Mouse (Mus musculus) intestine, postnatal 0 days (tissue): Measurements from ENCODE around the gene Gimap9. TPM values are rescaled to one million over a fixed set of nuclear protein-coding genes. Genes with fewer than 3 reads are reported as not detected.

Source experiments
- ATAC-seq: fragments of 200-750 bp; cut with Nextera tagmentation; 2 replicates; pipeline ENCODE4 v1.8.0; 2017; ENCODE audit warnings: mild to moderate bottlenecking, moderate TSS enrichment, moderate library complexity
- H3K27ac ChIP-seq: fragments of 300-500 bp; sonication (generic); 2 replicates; pipeline ENCODE4 v1.5.1; 2014; ENCODE audit warnings: mild to moderate bottlenecking, low read depth, low read length, moderate library complexity
- H3K27me3 ChIP-seq: fragments of 300-500 bp; sonication (generic); replicated peaks from 2 replicates; pipeline ENCODE4 v1.6.1; 2014; ENCODE audit warnings: low read length, mixed read lengths; ENCODE audit not compliant: control insufficient read depth, insufficient read depth
- H3K36me3 ChIP-seq: fragments of 300-500 bp; sonication (generic); 2 replicates; pipeline ENCODE4 v1.6.1; 2014; ENCODE audit warnings: mild to moderate bottlenecking, moderate library complexity; ENCODE audit not compliant: control insufficient read depth, insufficient read depth
- H3K4me1 ChIP-seq: fragments of 300-500 bp; sonication (generic); replicated peaks from 2 replicates; pipeline ENCODE4 v1.6.1; 2014; ENCODE audit warnings: antibody characterized with exemption, low read length, mixed read lengths; ENCODE audit not compliant: control insufficient read depth, insufficient read depth
- H3K4me2 ChIP-seq: fragments of 300-500 bp; sonication (generic); replicated peaks from 2 replicates; pipeline ENCODE4 v1.6.1; 2014; ENCODE audit warnings: low read depth, mild to moderate bottlenecking, moderate library complexity
- H3K4me3 ChIP-seq: fragments of 300-500 bp; sonication (generic); 2 replicates; pipeline ENCODE4 v1.5.1; 2014; ENCODE audit warnings: low read depth, low read length
- H3K9ac ChIP-seq: fragments of 300-500 bp; sonication (generic); 2 replicates; pipeline ENCODE4 v1.6.1; 2014; ENCODE audit warnings: mild to moderate bottlenecking, low read depth, low read length
- H3K9me3 ChIP-seq: fragments of 300-500 bp; sonication (generic); 2 replicates; pipeline ENCODE4 v1.6.1; 2016; ENCODE audit warnings: mixed run types; ENCODE audit not compliant: control insufficient read depth
- CTCF ChIP-seq: sonication (generic); IDR thresholded peaks from 2 replicates; pipeline ENCODE4 v1.5.1; 2016; ENCODE audit warnings: low read depth, mild to moderate bottlenecking, control low read depth, antibody characterized with exemption, moderate library complexity
- WGBS: fragments of 180-500 bp; shearing (Covaris S2); extraction: QIAGEN DNeasy Blood & Tissue Kit; methylation state at CpG from one replicate; pipeline ENCODE4 v1.1.7; 2014; 5-methylcytosine and 5-hydroxymethylcytosine counted together
- polyA plus RNA-seq: library from polyadenylated mRNA; unstranded; fragments of >200 nt; fragmentation: Nextera tagmentation; extraction: Ambion mirVana; gene quantifications from 2 replicates; pipeline ENCODE4 v1.2.1, GENCODE M21; 2015

Gimap9 gene
- polyA plus RNA-seq, 1 experiment from 2014 or later: 9.9 TPM

GRCm38 (mm10) chr6:48725476-48725875, 49.5 kb downstream of the Gimap9 start:
- Histone ChIP-seq H3K4me2 (no peak overlapping the region), H3K9me3 (no peaks in the 10 kb centered on the region), H3K36me3 (no peaks in the 10 kb centered on the region), H3K4me1 (no peaks in the 10 kb centered on the region), H3K27ac (no peak overlapping the region), H3K4me3 (no peak overlapping the region), H3K9ac (no peak overlapping the region), H3K27me3 (no peaks in the 10 kb centered on the region)
- no peak for ATAC-seq
- no peak for TF ChIP-seq CTCF
- 0% methylated on average over 1 of the region's 1 CpGs for WGBS

GRCm38 (mm10) chr6:48727761-48728160, 51.8 kb downstream of the Gimap9 start:
- Histone ChIP-seq H3K27me3 (no peaks in the 10 kb centered on the region), H3K4me1 (no peaks in the 10 kb centered on the region), H3K9ac (no peak overlapping the region), H3K9me3 (no peaks in the 10 kb centered on the region), H3K4me3 (no peak overlapping the region), H3K27ac (no peak overlapping the region), H3K4me2 (no peak overlapping the region), H3K36me3 (no peaks in the 10 kb centered on the region)
- no peak for TF ChIP-seq CTCF
- no peak for ATAC-seq
- 89% methylated on average over 5 of the region's 5 CpGs for WGBS

Other genes with a start within 250 kb of the Gimap9 start
- gene Zfp467, start 230.3 kb upstream of the Gimap9 start, polyA plus RNA-seq: 18.9 and 19.3 TPM in 2 replicates
- gene Sspo, start 227.9 kb upstream of the Gimap9 start, polyA plus RNA-seq: 0.61 and 0.74 TPM in 2 replicates
- 23.7 and 23.8 TPM in 2 replicates for gene Atp6v0e2, start 138.5 kb upstream of the Gimap9 start, polyA plus RNA-seq
- gene Lrrc61, start 121.3 kb upstream of the Gimap9 start, polyA plus RNA-seq: 7.6 and 9.5 TPM in 2 replicates
- 154 and 162 TPM in 2 replicates for gene Rarres2, start 103.3 kb upstream of the Gimap9 start, polyA plus RNA-seq
- not detected in 2 replicates for gene Gm45021, start 86.5 kb upstream of the Gimap9 start, polyA plus RNA-seq
- gene Repin1, start 82.2 kb upstream of the Gimap9 start, polyA plus RNA-seq: 11.3 and 12.0 TPM in 2 replicates
- gene Gm44965, start 82.2 kb upstream of the Gimap9 start, polyA plus RNA-seq: not detected in 2 replicates
- gene Zfp775, start 74.1 kb upstream of the Gimap9 start, polyA plus RNA-seq: 2.2 TPM in 2 replicates
- 0.55 and 0.63 TPM in 2 replicates for gene AI854703, start 49.4 kb upstream of the Gimap9 start, polyA plus RNA-seq
- gene Gimap8, start 28.9 kb upstream of the Gimap9 start, polyA plus RNA-seq: 1.1 and 1.2 TPM in 2 replicates
- 9.6 and 11.3 TPM in 2 replicates for gene Gimap4, start 8.4 kb downstream of the Gimap9 start, polyA plus RNA-seq
- 13.6 and 15.8 TPM in 2 replicates for gene Gimap6, start 32.1 kb downstream of the Gimap9 start, polyA plus RNA-seq
- 1.3 and 2.3 TPM in 2 replicates for gene Gm28053, start 42.5 kb downstream of the Gimap9 start, polyA plus RNA-seq
- gene Gimap7, start 42.5 kb downstream of the Gimap9 start, polyA plus RNA-seq: 0.09 and 0.16 TPM in 2 replicates
- gene Gimap1, start 62.9 kb downstream of the Gimap9 start, polyA plus RNA-seq: 15.2 and 17.8 TPM in 2 replicates
- gene Gimap5, start 70.1 kb downstream of the Gimap9 start, polyA plus RNA-seq: 8.4 and 10.6 TPM in 2 replicates
- 0.58 and 0.64 TPM in 2 replicates for gene Gimap3, start 94.7 kb downstream of the Gimap9 start, polyA plus RNA-seq
- 180 and 193 TPM in 2 replicates for gene Tmem176a, start 164.8 kb downstream of the Gimap9 start, polyA plus RNA-seq
- gene Tmem176b, start 165.4 kb downstream of the Gimap9 start, polyA plus RNA-seq: 319 and 320 TPM in 2 replicates
- gene Aoc1, start 196.8 kb downstream of the Gimap9 start, polyA plus RNA-seq: 101 and 106 TPM in 2 replicates